Comparison of ENCODE assay signal across 8 mouse cellular contexts in the genomic region with DNA sequence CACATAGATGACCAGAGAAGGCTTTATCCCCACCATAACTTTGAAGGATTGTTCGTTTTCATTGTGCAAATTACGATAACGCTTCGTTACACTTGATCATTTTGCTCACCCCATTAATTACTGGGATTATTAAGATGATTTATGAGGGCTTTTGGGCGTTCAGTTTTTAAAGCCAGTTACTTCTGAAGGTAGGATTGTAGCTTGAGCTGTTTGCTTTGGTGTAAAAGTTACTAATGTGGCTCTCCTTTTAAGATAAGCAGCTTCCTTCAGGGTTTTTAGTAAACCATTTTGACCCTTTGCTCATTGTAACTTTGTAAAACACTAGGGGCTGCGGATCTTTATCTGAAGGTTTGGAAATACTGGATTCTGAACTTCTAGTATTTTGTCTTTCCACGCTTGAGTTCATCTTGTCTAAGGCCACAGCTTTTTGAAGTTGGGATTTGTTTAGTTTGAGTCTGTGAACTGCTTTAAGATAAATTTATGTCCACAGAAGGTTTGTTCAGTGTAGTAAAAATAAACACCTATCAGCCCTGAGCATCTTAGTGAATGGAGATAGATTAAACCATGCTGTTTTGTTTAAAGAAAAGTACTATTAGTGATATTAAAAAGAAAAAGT. TPM values are rescaled to one million over a fixed set of nuclear protein-coding genes. Genes with fewer than 3 reads are reported as not detected.
DNase-seq lines count a peak whose midpoint lies in the region; ATAC-seq and TF ChIP-seq lines count a peak whose summit lies in the region.

No protein-coding gene starts in this region.

- in situ Hi-C loops in ES-E14 (cut with MboI; ENCODE audit: low sequenced_read_pairs in 2 of 2, unreplicated experiment in 2 of 2) = no loop called here

- H3K4me3 ChIP-seq in heart, embryonic 13.5 days = peak overlapping the region; percentile 86
- peak overlapping the region; percentile 92 to 96 for H3K4me3 ChIP-seq in ES-E14 (ENCODE audit: insufficient read depth in 1 of 2, low read depth in 1 of 2, low read length in 2 of 2, poor library complexity in 1 of 2, severe bottlenecking in 1 of 2)
- peak overlapping the region; percentile 73 for H3K4me3 ChIP-seq in heart, embryonic 16.5 days (ENCODE audit: low read length)
- peak overlapping the region; percentile 98 for H3K4me3 ChIP-seq in liver, postnatal 0 days (ENCODE audit: low read depth, low read length)

- 3% methylated on average over 7 of the region's 7 CpGs for WGBS in heart, embryonic 13.5 days
- WGBS in heart, embryonic 16.5 days = 2% methylated on average over 7 of the region's 7 CpGs
- 2% methylated on average over 7 of the region's 7 CpGs for WGBS in liver, postnatal 0 days (ENCODE audit: insufficient replicate concordance)

- DNase-seq in heart, postnatal 14 days = no peak
- DNase-seq in ES-E14 (ENCODE audit: low read depth, low spot score) = no peak
- DNase-seq in liver, postnatal 0 days = no peak
- DNase-seq in ovary, adult 18-20 months (ENCODE audit: low spot score) = no peak
- DNase-seq in layer of hippocampus, postnatal 10 days (ENCODE audit: low spot score in 2 of 2) = no peak
- DNase-seq in right cerebral cortex, postnatal 36 days (ENCODE audit: low spot score in 2 of 2) = no peak

- H3K27ac ChIP-seq in heart, embryonic 13.5 days (replicated peaks) = peak overlapping the region; percentile 97
- H3K27ac ChIP-seq in ES-E14 (ENCODE audit: insufficient read depth, low read depth, low read length, poor library complexity, severe bottlenecking) = peak overlapping the region; percentile 96; the same call in 1 of the 2 replicates
- peak overlapping the region; percentile 95 for H3K27ac ChIP-seq in heart, embryonic 16.5 days (ENCODE audit: low read length)
- H3K27ac ChIP-seq in liver, postnatal 0 days (ENCODE audit: low read depth) = peak overlapping the region; percentile 98

- peaks cover 48% of the 10 kb centered on the region for H3K4me1 ChIP-seq in heart, embryonic 13.5 days
- peaks cover 2 to 13% of the 10 kb centered on the region in 2 experiments for H3K4me1 ChIP-seq in ES-E14 (ENCODE audit: control insufficient read depth in 2 of 2, insufficient read depth in 2 of 2, low read length in 2 of 2, poor library complexity in 1 of 2)
- peaks cover 26% of the 10 kb centered on the region for H3K4me1 ChIP-seq in heart, embryonic 16.5 days (ENCODE audit: control insufficient read depth, insufficient read depth, low read length)
- peaks cover 28% of the 10 kb centered on the region for H3K4me1 ChIP-seq in liver, postnatal 0 days (ENCODE audit: insufficient read depth)

- no peak for TF ChIP-seq EP300 in liver, postnatal 0 days (IDR thresholded peaks at IDR 0.05; ENCODE audit: low read depth)

- TF ChIP-seq CTCF in liver, postnatal 0 days (IDR thresholded peaks at IDR 0.05; ENCODE audit: low read depth) = no peak

- H3K9ac ChIP-seq in heart, embryonic 13.5 days = peak overlapping the region; percentile 97
- peak overlapping the region; percentile 99 for H3K9ac ChIP-seq in ES-E14 (ENCODE audit: insufficient read depth, low read depth, low read length, poor library complexity, severe bottlenecking)
- H3K9ac ChIP-seq in heart, embryonic 16.5 days (ENCODE audit: low read length) = peak overlapping the region; percentile 86
- peak overlapping the region; percentile 98 for H3K9ac ChIP-seq in liver, postnatal 0 days (replicated peaks)

- H3K4me2 ChIP-seq in heart, embryonic 13.5 days = peak overlapping the region; percentile 84
- H3K4me2 ChIP-seq in heart, embryonic 16.5 days (ENCODE audit: low read depth, low read length) = peak overlapping the region; percentile 70
- peak overlapping the region; percentile 74 for H3K4me2 ChIP-seq in liver, postnatal 0 days (ENCODE audit: low read depth, low read length)

- H3K27me3 ChIP-seq in heart, embryonic 13.5 days (replicated peaks) = no peaks in the 10 kb centered on the region
- no peaks in the 10 kb centered on the region for H3K27me3 ChIP-seq in heart, embryonic 16.5 days (ENCODE audit: control insufficient read depth, insufficient read depth, low read length)
- H3K27me3 ChIP-seq in liver, postnatal 0 days (ENCODE audit: insufficient read depth, low read length) = no peaks in the 10 kb centered on the region

- no peaks in the 10 kb centered on the region for H3K9me3 ChIP-seq in heart, embryonic 13.5 days
- H3K9me3 ChIP-seq in ES-E14 (ENCODE audit: control insufficient read depth, insufficient read depth, low read depth, low read length) = no peaks in the 10 kb centered on the region
- no peaks in the 10 kb centered on the region for H3K9me3 ChIP-seq in heart, embryonic 16.5 days (replicated peaks; ENCODE audit: control insufficient read depth, low read length)
- no peaks in the 10 kb centered on the region for H3K9me3 ChIP-seq in liver, postnatal 0 days (ENCODE audit: low read length)

- intact Hi-C loops in heart, postnatal 14 days (cut with DNase I) = no loop called here

- no peak for ATAC-seq in heart, embryonic 13.5 days (ENCODE audit: extremely low read depth, insufficient number of reproducible peaks, low FRiP score, low TSS enrichment)
- no peak for ATAC-seq in heart, embryonic 16.5 days (replicated peaks; ENCODE audit: extremely low read depth, insufficient read depth, low FRiP score)
- no peak for ATAC-seq in liver, postnatal 0 days

- peaks cover 11% of the 10 kb centered on the region for H3K36me3 ChIP-seq in heart, embryonic 13.5 days
- H3K36me3 ChIP-seq in ES-E14 (ENCODE audit: control insufficient read depth, insufficient read depth, low read length, poor library complexity, severe bottlenecking) = peaks cover 8% of the 10 kb centered on the region
- H3K36me3 ChIP-seq in heart, embryonic 16.5 days (ENCODE audit: control insufficient read depth, insufficient read depth) = peaks cover 2% of the 10 kb centered on the region; the same call in 1 of the 2 replicates
- H3K36me3 ChIP-seq in liver, postnatal 0 days (replicated peaks; ENCODE audit: insufficient read depth, low read length) = peaks cover 4% of the 10 kb centered on the region; the same call in 1 of the 2 replicates

TF ChIP-seq in ES-E14, 5 proteins besides CTCF, POLR2A, EP300 and RAD21:
- TF ChIP-seq ZNF384 (IDR thresholded peaks at IDR 0.05; ENCODE audit: low read depth, low read length) (no peak), CHD2 (IDR thresholded peaks at IDR 0.05; ENCODE audit: low read depth, low read length) (no peak), MAFK (IDR thresholded peaks at IDR 0.05; ENCODE audit: insufficient read depth, low read depth, low read length) (no peak), ZC3H11A (IDR thresholded peaks at IDR 0.05; ENCODE audit: borderline replicate concordance, low read depth, low read length) (no peak)

RNA-seq across cellular contexts. Expression of gene Pum1, which starts 1.4 kb away (rescaled TPM):
- 53.2 and 53.3 TPM in 2 replicates for polyA plus RNA-seq in heart, embryonic 13.5 days (2015; fragmentation: Nextera tagmentation; extraction: Ambion mirVana)
- total RNA-seq in heart, postnatal 14 days (2021) = 10 to 100 TPM; 57.7 to 61.6 TPM
- total RNA-seq in ES-E14 (2012; rRNA removed) = 101 and 126 TPM in 2 replicates
- polyA plus RNA-seq in heart, embryonic 16.5 days (2015; fragmentation: Nextera tagmentation; extraction: Ambion mirVana) = 52.7 and 54.3 TPM in 2 replicates
- polyA plus RNA-seq in liver, postnatal 0 days (2015; fragmentation: Nextera tagmentation; extraction: Ambion mirVana) = 14.8 and 16.7 TPM in 2 replicates
- total RNA-seq in layer of hippocampus, postnatal 10 days (2021) = 100 to 1,000 TPM in 1 of 2 experiments, 10 to 100 TPM in 1; 95.9 to 117 TPM
